Mouse (Mus musculus) G1E-ER4 (cell line): ENCODE data around the gene Cdh13. TPM values are rescaled to one million over a fixed set of nuclear protein-coding genes. Genes with fewer than 3 reads are reported as not detected.

Experiments used
- GATA1 ChIP-seq: IDR thresholded peaks from one replicate; pipeline ENCODE4 v1.8.0; 2012; ENCODE audit warnings: low read length, inconsistent platforms
- polyA plus RNA-seq: library from polyadenylated mRNA; stranded (reverse); fragments of >175 nt; gene quantifications from 2 replicates; pipeline ENCODE4 v1.2.3, GENCODE M21; 2012

The Cdh13 gene
- polyA plus RNA-seq, 1 experiment = not detected

- TF ChIP-seq GATA1 = no peak
These were observed 596.6 kb downstream of the Cdh13 start for GRCm38 (mm10) chr8:118879939-118880825.

- no peak for TF ChIP-seq GATA1
These were observed 600.8 kb downstream of the Cdh13 start for GRCm38 (mm10) chr8:118884296-118884695.

GRCm38 (mm10) chr8:118884988-118885387, 601.5 kb downstream of the Cdh13 start:
- no peak for TF ChIP-seq GATA1

- TF ChIP-seq GATA1 = no peak
These were observed 618.9 kb downstream of the Cdh13 start for GRCm38 (mm10) chr8:118902402-118902801.

GRCm38 (mm10) chr8:118916513-118916912, 633.0 kb downstream of the Cdh13 start:
- no peak for TF ChIP-seq GATA1

- TF ChIP-seq GATA1 = no peak
These were observed 653.9 kb downstream of the Cdh13 start for GRCm38 (mm10) chr8:118937412-118937811.

- no peak for TF ChIP-seq GATA1
These were observed 654.5 kb downstream of the Cdh13 start for GRCm38 (mm10) chr8:118938025-118938424.

- TF ChIP-seq GATA1 = no peak
These were observed 668.5 kb downstream of the Cdh13 start for GRCm38 (mm10) chr8:118951766-118952741.

GRCm38 (mm10) chr8:118956109-118956508, 672.6 kb downstream of the Cdh13 start:
- TF ChIP-seq GATA1 = no peak

- TF ChIP-seq GATA1 = no peak
These were observed 678.5 kb downstream of the Cdh13 start for GRCm38 (mm10) chr8:118961877-118962545.

- no peak for TF ChIP-seq GATA1
These were observed 681.7 kb downstream of the Cdh13 start for GRCm38 (mm10) chr8:118965101-118965840.

GRCm38 (mm10) chr8:118968896-118969295, 685.4 kb downstream of the Cdh13 start:
- TF ChIP-seq GATA1 = no peak

- no peak for TF ChIP-seq GATA1
These were observed 696.3 kb downstream of the Cdh13 start for GRCm38 (mm10) chr8:118979800-118980199.

GRCm38 (mm10) chr8:118983724-118984123, 700.2 kb downstream of the Cdh13 start:
- TF ChIP-seq GATA1 = no peak

- no peak for TF ChIP-seq GATA1
These were observed 703.3 kb downstream of the Cdh13 start for GRCm38 (mm10) chr8:118986796-118987195.
